Mouse (Mus musculus) macrophage (primary cell): ENCODE measurements around the gene Celf2. TPM values are rescaled to one million over a fixed set of nuclear protein-coding genes. Genes with fewer than 3 reads are reported as not detected.

ENCODE experiments used
- H3K27ac ChIP-seq: fragments of 350-480 bp; formaldehyde crosslinking; 2 replicates; pipeline ENCODE4 v1.9.0; 2021
- H3K36me3 ChIP-seq: fragments of 350-480 bp; formaldehyde crosslinking; 2 replicates; pipeline ENCODE4 v1.9.0; 2021; ENCODE audit errors: inconsistent target
- H3K4me3 ChIP-seq: fragments of 350-480 bp; formaldehyde crosslinking; 2 replicates; pipeline ENCODE4 v1.9.0; 2021; ENCODE audit errors: inconsistent target
- H3K79me2 ChIP-seq: fragments of 350-480 bp; formaldehyde crosslinking; 2 replicates; pipeline ENCODE4 v1.9.0; 2021; ENCODE audit errors: inconsistent target
- WGBS: methylation state at CpG from one replicate; pipeline ENCODE4 v1.1.7; 2026; ENCODE audit warnings: inconsistent platforms; ENCODE audit not compliant: missing documents; 5-methylcytosine and 5-hydroxymethylcytosine counted together
- polyA plus RNA-seq: library from polyadenylated mRNA; stranded (reverse); fragments of 250-400 nt; gene quantifications from 3 replicates; pipeline ENCODE4 v1.2.4, GENCODE M21; 2018; ENCODE audit warnings: inconsistent platforms

Gene Celf2
- polyA plus RNA-seq, 1 experiment from 2014 or later: 142 TPM

DNA sequence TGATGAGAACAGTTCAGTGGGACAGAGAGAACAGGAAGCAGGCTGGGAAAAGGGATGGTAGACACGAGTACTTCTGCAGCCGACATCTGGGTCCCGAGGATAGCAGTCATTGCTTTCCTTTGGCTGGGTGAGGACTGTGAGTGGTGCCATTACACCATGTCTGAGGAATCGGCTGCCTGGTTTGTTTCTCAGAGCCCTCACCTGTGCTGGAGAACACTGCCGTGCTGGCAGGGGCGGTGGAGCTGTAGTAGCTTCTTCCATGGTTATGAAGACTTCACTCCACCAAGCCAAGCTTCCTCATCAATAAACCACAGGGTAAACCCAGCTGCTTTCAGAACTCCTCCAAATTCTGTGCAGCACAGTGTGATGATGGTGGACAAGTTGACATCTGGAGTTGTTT is 860.5 kb downstream of the Celf2 start:
- H3K4me3 ChIP-seq: no peak overlapping the region
- H3K36me3 ChIP-seq: no peaks in the 10 kb centered on the region
- 88% methylated on average over 6 of the region's 6 CpGs for WGBS
- H3K27ac ChIP-seq: no peak overlapping the region
- peaks cover 99% of the 10 kb centered on the region for H3K79me2 ChIP-seq

DNA sequence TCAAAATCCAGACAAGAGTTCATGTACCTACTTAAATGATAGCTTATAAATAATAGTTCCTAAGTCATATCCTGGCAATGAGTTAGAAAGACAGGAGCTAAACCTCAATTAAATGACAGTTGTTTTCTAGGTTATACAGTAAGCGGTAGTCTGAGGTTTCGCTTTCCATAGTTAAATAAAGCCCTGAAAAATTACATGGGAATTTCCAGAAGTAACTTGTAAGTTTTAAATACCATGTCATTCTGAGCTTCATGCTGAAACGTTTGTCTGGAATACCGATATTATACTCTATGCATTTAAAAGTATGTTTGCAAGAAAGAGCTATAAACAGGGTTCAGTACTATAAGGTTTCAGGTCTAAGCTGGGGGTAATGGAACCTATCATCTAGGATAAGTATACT is 862.3 kb downstream of the Celf2 start:
- WGBS: 87% methylated on average over 4 of the region's 4 CpGs
- peaks cover 98% of the 10 kb centered on the region for H3K79me2 ChIP-seq
- H3K36me3 ChIP-seq: no peaks in the 10 kb centered on the region
- no peak overlapping the region for H3K4me3 ChIP-seq
- no peak overlapping the region for H3K27ac ChIP-seq

DNA sequence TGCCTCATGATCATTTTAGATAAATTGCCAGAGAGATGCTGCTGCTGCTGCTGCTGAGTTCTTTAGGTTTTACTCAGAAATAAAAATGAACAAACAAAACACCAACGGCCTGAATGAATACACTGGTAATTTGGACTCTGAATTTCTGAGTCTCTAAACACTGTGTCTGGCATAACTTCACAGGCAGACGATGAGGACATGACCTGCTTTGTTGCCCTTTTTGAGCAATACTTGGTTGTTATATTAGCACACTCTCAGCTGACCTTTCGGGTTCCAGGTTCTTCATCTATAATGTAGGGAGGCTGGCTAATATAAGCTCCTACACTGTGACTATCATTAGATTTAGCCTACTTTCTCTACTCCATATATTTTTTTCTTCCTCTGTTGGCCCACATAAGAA is 863.0 kb downstream of the Celf2 start:
- H3K79me2 ChIP-seq: peaks cover 98% of the 10 kb centered on the region
- no peak overlapping the region for H3K27ac ChIP-seq
- no peak overlapping the region for H3K4me3 ChIP-seq
- no peaks in the 10 kb centered on the region for H3K36me3 ChIP-seq
- WGBS: 100% methylated on average over 3 of the region's 3 CpGs

DNA sequence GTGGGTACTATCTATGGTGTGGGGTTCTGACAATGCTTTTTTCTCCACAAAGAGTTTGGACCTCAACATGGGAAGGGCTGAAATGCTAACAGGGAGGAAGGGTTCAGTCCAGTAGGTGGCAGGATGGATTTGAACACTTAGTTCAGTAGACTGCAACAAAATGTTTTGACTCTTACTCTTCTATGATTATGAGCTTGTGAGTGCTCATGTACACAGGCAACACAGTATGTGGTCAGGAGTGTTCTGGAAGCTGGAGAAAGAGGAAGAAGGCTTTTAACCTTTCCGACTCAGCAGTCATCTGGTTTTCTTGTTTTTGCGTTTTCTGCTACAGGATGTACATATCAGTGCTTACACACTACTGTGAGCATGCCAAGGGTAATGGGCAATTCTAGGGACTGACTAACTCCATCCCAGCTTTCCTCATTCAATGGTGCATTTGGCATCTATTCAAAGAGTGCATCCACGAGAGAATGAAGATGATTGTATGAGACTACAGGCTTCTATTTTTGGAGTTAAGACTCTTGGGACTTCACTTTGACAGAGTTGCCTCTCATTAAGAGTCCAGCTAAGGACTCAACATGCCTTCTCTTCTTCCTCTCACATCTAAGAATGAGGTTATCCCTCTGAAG is 867.0 kb downstream of the Celf2 start:
- peaks cover 97% of the 10 kb centered on the region for H3K79me2 ChIP-seq
- H3K27ac ChIP-seq: no peak overlapping the region
- no peak overlapping the region for H3K4me3 ChIP-seq
- H3K36me3 ChIP-seq: no peaks in the 10 kb centered on the region
- WGBS: 31% methylated on average over 3 of the region's 3 CpGs

DNA sequence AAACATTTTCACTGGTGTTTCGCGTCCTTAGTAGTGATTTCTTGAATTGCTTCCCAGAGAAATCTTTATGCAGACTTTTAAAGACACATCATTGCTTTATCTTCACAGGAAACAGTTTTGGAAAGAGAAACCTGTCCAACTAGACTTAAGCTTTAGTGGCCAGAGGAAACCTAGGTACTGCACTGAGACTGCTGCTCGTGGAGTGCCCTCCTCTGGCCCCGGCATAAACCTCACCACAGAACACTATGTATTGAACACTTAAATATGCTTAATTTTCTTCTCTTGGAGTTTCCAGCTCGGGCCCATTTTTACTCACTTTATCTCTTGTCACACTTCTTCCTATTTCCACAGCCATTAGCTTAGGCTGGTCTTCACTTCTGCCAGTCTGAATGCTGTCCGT is 870.0 kb downstream of the Celf2 start:
- WGBS: 90% methylated on average over 6 of the region's 6 CpGs
- H3K4me3 ChIP-seq: no peak overlapping the region
- H3K79me2 ChIP-seq: peaks cover 97% of the 10 kb centered on the region
- 0 out of 2 replicates have a peak, but pooled peaks cover 4% of the 10 kb centered on the region for H3K36me3 ChIP-seq
- no peak overlapping the region for H3K27ac ChIP-seq

DNA sequence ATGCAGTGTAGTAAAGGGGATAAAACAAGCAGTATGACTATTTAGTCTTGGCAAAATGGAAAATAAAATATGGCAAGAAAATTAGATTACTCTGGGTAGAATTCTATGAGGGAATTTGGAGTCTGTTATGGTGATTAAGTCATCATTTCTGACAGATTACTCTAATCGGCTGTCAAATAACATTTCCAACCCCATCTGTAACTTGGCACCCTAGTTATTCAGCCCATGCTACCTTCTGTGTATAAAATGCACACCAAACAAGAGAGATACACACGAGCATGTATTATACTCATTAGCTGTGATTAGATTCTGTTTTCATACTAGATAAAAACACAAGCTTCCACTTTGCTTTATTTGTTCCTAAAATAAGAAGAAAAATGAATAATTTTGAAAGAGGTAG is 872.2 kb downstream of the Celf2 start:
- Histone ChIP-seq H3K36me3 (0 out of 2 replicates have a peak, but pooled peaks cover 4% of the 10 kb centered on the region), H3K79me2 (peaks cover 98% of the 10 kb centered on the region), H3K27ac (no peak overlapping the region), H3K4me3 (no peak overlapping the region)
- WGBS: 94% methylated on average over 2 of the region's 2 CpGs

DNA sequence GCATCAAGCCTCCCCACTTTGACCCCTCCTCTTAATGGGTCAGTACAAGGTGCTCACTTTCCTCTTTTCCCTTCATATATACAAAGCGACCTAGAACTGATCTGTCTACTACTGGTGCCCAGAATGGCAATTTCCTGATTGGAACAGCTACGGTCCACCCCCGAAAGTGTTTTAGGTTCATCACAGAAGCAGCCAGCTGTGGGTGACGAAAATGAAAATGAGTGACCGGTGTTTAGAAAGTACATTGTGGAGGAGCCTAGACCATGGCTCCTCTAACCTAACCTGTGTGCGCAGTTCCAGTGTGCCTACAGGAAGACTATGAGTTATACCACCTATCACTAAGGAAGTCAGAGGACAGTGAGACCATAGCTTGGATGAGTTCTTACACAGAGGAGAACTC is 874.5 kb downstream of the Celf2 start:
- 88% methylated on average over 6 of the region's 6 CpGs for WGBS
- no peak overlapping the region for H3K4me3 ChIP-seq
- H3K27ac ChIP-seq: no peak overlapping the region
- H3K79me2 ChIP-seq: peaks cover 98% of the 10 kb centered on the region
- H3K36me3 ChIP-seq: peaks cover 8% of the 10 kb centered on the region; the same call in 1 of the 2 replicates

DNA sequence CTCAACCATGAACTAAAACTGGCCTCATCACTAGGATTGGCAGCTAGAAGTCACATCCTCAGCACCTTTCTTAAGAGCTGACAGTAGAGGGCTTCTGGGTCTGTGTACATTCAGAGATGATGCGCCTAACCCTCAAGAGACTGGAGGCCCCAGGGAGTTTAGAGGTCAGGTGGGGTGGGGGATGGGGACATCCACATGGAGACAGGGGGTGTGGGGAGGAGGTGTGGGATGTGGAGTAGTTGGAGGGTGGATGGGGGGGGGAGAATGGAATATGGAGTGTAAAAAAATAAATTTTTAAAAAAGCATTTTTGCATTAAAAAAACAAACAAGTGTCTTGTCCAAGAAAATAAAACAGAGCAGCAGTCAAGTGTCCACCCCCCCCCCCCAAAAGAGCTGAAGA is 876.2 kb downstream of the Celf2 start:
- peaks cover 8% of the 10 kb centered on the region; the same call in 1 of the 2 replicates for H3K36me3 ChIP-seq
- no peak overlapping the region for H3K27ac ChIP-seq
- no peak overlapping the region for H3K4me3 ChIP-seq
- H3K79me2 ChIP-seq: peaks cover 98% of the 10 kb centered on the region
- WGBS: 80% methylated on average over 1 of the region's 1 CpGs

DNA sequence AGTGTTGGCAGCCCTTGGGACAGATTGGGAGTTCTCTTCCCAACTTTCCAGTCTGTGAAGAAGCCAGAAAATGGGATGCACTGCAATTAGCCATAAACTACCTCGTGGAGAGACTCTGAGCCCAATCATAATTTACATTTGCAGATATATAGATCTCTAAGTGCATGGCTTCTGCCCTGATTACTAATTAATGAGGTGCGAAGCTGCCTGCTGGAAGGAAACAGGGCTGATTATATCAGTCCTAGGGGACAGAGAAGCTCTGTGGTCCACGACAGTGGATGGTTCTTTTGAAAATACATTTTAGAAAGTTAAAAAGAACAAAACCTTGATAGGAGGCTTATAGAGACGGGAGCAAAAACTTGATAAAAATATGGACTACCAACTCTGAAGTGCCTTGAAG is 885.6 kb downstream of the Celf2 start:
- Histone ChIP-seq H3K27ac (no peak overlapping the region), H3K79me2 (peaks cover 46% of the 10 kb centered on the region)
- WGBS: 91% methylated on average over 4 of the region's 4 CpGs

DNA sequence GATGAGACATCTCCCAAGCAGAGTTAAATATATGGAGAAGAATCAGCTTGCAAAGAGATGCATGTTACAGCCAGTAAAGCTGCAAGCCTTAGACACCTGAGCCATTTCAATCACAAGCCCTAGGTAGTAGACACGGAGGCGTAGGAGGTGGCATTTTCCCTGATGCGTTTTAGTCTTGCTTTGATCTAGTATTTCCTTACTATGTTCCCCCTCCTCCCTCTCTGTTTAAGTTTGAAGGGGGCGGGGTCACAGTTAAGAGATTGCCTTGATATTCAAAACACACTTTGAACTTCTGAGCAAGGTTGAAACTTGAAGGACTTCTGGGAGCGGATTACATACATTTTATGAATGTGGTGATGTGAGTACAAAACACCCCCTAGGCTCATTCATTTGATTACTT is 887.3 kb downstream of the Celf2 start:
- Histone ChIP-seq H3K4me3 (no peak overlapping the region), H3K36me3 (peaks cover 64% of the 10 kb centered on the region), H3K79me2 (peaks cover 29% of the 10 kb centered on the region), H3K27ac (no peak overlapping the region)
- WGBS: 98% methylated on average over 5 of the region's 5 CpGs

More for the DNA sequence above, 885.6 kb downstream of the Celf2 start:
- H3K36me3 ChIP-seq: peaks cover 55% of the 10 kb centered on the region
- no peak overlapping the region for H3K4me3 ChIP-seq

DNA sequence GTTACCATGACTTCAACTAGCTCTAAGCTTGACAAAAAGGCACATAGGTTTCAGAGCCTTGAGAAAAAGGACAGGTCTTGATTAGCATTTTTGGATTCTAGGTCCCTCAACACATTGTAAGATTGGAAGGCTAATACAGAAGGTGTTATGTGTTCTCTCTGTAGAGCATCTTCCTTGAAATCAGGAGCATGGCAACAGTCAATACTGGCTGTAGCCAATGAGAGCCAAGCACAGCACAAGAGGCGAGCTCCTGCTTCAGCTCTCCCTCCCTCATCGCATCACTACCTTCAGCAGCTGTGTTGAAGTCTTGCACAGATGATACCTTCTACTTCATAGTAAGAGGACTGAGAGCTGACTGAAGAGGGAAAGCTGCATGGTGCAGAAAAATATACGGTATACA is 890.5 kb downstream of the Celf2 start:
- Histone ChIP-seq H3K4me3 (no peak overlapping the region), H3K27ac (no peak overlapping the region), H3K79me2 (no peaks in the 10 kb centered on the region), H3K36me3 (peaks cover 82% of the 10 kb centered on the region)
- WGBS: 99% methylated on average over 3 of the region's 3 CpGs

DNA sequence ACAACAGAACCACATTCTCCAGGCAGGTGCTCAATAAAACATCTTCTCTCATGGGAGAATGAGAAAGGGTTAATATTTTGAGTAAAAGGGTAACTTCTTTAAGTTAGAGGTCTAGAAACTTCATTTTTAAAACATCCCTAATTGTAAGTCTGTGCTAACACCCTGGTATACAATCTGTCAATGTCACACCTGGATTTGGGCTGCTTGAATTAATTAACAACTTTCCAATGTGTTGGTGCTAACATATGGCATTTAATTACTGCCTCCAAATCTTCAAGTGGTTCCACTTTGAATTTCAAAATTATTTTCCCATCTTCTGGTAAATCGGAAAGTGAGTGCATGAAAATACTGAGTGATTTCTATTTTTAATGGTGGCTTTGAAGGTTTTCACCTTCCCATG is 890.9 kb downstream of the Celf2 start:
- H3K27ac ChIP-seq: no peak overlapping the region
- H3K36me3 ChIP-seq: peaks cover 80% of the 10 kb centered on the region
- 93% methylated on average over 1 of the region's 1 CpGs for WGBS
- H3K79me2 ChIP-seq: no peaks in the 10 kb centered on the region
- H3K4me3 ChIP-seq: no peak overlapping the region

DNA sequence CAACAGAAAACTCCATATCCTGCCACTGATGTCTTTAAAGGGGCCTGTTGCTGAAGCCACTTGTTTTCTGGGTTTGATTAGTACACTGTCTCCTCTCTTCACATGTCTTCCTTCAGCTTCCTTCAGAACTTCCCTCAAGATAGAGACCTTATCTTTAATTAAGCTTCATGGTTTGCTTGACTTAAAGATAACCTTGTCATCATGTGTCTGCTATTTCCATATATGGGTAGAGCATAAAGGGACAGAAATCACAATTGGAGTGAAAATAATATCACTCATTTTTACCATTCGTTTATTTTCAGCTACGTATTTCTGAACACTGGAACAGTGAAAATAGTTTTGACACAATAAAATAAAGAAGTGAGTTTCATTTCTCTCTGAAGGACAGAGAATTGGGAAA is 905.0 kb downstream of the Celf2 start:
- WGBS: 80% methylated on average over 2 of the region's 2 CpGs
- H3K79me2 ChIP-seq: no peaks in the 10 kb centered on the region

DNA sequence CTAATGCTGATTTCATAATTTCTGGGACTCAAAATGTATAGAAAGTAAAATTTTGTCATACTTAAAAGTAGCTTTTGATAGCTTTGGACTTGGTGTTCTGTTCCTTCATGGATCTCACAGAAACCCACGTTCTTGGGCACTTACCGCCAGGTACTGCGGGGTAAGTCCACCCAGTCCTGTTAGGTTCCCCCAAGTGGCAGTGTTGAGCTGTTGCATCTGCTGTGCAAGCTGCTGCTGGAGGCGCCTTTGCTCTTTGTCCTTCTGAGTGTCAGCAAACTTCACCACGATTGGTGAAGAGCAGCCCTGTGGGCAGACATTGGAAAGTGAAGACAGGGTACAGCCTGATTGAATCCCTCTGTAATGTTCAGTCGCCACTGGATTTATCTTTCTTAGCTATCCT is 905.5 kb downstream of the Celf2 start:
- Histone ChIP-seq H3K36me3 (peaks cover 50% of the 10 kb centered on the region), H3K79me2 (no peaks in the 10 kb centered on the region)
- 95% methylated on average over 6 of the region's 6 CpGs for WGBS

More for the DNA sequence above, 905.0 kb downstream of the Celf2 start:
- no peak overlapping the region for H3K4me3 ChIP-seq
- no peak overlapping the region for H3K27ac ChIP-seq
- peaks cover 46% of the 10 kb centered on the region for H3K36me3 ChIP-seq

DNA sequence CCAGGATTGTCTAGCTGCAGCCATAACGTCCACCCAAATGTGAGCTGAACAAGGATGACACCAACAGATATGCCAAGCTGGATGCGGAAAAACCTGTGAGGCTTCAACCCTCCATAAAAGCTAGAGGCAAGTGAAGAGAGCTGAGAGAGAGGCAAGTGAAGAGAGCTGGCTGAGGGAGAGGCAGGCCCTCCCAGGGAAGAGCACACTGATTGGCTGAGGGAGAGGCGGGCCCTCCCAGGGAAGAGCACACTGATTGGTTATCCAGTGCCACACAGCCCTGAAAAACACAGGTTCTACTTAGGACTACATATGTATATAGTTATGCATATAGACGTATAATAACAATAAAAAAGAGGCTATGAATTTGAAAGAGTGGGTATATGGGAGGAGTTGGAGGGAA is 907.2 kb downstream of the Celf2 start:
- no peak overlapping the region for H3K27ac ChIP-seq
- WGBS: 98% methylated on average over 4 of the region's 4 CpGs
- H3K4me3 ChIP-seq: no peak overlapping the region
- H3K79me2 ChIP-seq: no peaks in the 10 kb centered on the region
- H3K36me3 ChIP-seq: peaks cover 66% of the 10 kb centered on the region

More for the DNA sequence above, 905.5 kb downstream of the Celf2 start:
- H3K4me3 ChIP-seq: no peak overlapping the region
- H3K27ac ChIP-seq: no peak overlapping the region

DNA sequence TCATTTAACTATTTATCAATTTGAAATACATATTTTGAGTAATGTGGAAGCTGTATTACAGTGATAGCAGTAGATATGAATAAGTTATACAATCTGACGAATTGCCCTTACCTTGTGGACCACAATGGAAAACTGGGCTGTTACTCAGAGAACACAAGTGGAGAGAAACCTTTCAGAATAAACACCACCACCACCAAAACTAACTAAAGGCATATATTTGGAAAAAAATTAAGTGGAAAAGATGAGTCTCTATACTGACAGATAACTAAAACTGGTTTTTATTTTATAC is 910.5 kb downstream of the Celf2 start:
- no peak overlapping the region for H3K27ac ChIP-seq
- WGBS: 89% methylated on average over 1 of the region's 1 CpGs
- peaks cover 87% of the 10 kb centered on the region for H3K36me3 ChIP-seq

More for the DNA sequence above, 910.5 kb downstream of the Celf2 start:
- Histone ChIP-seq H3K4me3 (no peak overlapping the region), H3K79me2 (no peaks in the 10 kb centered on the region)
